Mouse (Mus musculus) monocyte, adult 5-6 weeks (primary cell): ENCODE results near the gene Riok2. TPM values are rescaled to one million over a fixed set of nuclear protein-coding genes. Genes with fewer than 3 reads are reported as not detected.
"Not testable (repeated sequence)": the region's sequence is repeated elsewhere in the genome, so short reads cannot be mapped to it uniquely, and the experiment has no call there.

Source experiments
- ATAC-seq: fragments of 153-309, 156-312 bp; replicated peaks from 2 replicates; pipeline ENCODE4 v1.8.0; 2017; ENCODE audit warnings: mild to moderate bottlenecking; ENCODE audit not compliant: low TSS enrichment, insufficient number of reproducible peaks, severe bottlenecking, poor library complexity, low FRiP score
- total RNA-seq: library from RNA; stranded (forward); fragments of 200-1000, 200-491, 200-594 nt; gene quantifications from 3 replicates; pipeline ENCODE4 v1.2.3, GENCODE M21; 2017

The Riok2 gene
- 18.5 to 39.8 TPM (median 21.4 TPM) in 3 replicates for total RNA-seq

DNA sequence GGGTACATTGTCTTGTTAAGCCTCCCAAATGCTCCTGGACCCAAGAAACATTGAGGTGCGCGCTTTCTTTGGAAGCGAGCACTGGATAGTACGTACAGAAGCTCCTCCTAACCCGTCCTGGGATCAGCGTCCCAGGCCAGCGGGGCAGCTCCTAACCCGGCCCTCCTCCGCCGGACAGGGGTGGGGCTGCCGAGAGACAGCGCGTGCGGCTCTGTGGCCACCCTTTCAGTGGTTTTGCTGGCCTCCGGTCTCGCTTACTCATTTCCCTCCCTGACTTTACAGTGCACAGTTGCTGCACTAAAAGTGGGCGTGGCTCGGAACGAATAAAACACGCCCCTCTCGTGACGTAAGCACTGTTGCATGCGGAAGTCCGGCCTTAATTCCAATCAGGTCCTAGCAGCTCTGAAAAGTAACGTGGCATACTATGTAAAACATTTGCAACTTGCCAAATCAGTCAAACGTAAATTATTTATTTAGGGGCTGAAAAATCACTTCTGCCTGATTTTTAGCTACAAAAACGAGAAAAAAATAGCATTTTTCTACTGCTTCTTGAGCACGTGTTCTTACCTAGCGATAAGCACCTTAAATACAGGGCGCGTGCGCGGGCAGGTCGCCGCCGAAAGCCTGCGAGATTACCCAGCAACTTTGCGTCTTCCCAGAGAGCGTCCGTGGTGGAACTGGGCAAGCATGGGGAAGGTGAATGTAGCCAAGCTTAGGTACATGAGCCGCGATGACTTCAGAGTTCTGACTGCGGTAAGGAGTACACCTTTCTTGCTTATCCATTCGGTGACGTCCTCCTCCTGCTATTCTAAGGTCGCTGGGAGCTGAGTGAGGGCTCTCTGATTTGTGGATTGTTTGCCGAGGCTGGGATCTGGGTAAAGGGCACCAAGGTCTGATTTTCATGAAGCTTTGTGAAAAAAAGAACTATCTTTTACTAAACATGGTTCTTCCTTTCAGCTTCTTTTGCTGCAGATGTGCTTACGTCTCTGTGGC is at the start of gene Riok2:
Gene Riok2, plus strand, starts transcription at position 392 of the 993 bp plus-strand sequence.
- peak; percentile 97 for ATAC-seq

- not testable (repeated sequence) for ATAC-seq
Observed at GRCm38 (mm10) chr17:17326022-17326421, 48.1 kb upstream of the Riok2 start.

DNA sequence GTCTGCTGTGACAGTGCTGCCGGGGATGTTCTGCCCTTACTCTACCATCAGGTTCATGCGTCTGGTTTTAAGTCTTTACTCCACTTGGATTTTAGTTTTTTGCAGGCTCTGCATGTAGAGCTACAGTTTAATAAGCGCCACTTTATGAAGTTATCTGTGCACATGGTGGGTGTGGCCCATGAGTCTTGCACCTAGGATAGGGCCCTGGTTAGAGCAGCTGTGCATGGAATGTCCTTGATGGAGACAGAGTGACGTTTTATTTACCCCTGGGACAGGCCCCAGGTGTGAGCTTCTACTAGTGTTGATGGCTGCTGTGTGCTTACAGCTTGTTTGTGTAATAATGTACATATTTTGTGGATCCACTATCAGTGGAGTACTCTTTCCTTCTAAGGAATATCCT is 47.5 kb upstream of the Riok2 start:
- no peak for ATAC-seq

DNA sequence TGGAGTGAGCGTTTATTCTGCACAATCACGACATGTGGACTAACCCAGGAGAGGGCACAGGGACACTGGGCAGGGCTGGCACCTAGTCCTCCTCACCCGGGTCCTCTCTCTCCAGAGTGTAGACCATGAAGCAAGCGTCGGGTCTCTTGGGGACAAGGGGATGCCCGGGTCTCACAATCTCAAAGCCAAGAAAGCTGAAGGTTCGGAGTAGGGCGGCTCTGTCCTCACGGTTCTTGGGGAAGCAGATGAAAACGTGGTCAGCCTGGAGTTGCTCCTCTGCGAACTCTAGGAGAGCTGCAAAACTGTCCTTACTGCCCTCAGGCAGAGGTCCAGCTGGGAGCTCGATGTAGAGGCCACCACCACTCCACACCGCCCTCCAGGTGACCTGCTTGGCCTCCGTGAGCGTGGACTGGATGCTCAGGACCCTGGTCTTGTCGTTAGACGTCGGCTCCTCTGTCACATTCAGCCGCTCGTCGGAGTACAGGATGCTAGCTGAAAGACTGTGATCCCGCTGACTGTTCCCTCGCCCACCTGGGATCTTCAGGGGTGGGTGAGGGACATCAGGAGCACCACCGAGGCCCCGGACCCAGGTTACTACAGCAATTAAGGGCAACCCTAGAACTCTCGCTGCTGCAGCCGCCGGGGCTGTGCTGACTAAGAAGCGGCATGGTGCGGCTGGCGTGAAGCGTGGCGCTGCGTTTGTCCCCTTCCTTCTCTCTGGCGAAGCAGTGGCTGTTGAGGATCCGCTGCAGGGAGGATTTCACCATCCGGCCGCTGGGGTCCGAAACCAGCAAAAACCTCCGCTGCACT is 28.5 kb upstream of the Riok2 start:
- peak; percentile 68 for ATAC-seq

DNA sequence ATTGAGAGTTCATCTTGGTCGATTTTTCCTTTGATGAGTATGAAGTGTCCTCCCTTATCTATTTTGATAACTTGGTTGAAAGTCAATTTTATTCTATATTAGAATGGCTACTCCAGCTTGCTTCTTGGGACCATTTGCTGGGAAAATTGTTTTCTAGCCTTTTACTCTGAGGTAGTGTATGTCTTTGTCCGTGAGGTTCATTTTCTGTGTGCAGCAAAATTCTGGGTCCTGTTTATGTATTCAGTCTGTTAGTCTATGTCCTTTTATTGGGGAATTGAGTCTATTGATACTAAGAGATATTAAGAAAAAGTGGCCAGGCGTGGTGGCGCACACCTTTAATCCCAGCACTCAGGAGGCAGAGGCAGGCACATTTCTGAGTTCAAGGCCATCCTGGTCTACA is 27.8 kb upstream of the Riok2 start:
- not testable (repeated sequence) for ATAC-seq

DNA sequence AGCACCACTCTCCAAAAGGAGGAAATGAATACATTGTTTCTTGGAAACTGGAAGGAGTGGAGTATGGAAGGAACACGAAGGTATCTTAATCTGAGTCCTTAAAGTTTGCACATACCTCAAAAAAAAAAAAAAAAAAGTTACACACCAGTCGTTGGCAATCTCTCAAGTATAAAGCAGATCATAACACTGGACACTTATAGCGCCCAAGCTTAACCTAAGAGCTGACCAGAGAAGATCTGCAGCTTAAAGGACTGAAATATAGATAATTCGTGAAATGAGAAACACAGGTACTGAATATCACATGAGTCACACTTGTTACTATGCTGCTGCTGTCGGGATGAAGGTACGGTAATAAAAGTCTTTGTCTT is 575 bp upstream of the Riok2 start:
- no peak for ATAC-seq

GRCm38 (mm10) chr17:17375581-17375980 is 1.5 kb downstream of the Riok2 start:
- ATAC-seq, result no peak

GRCm38 (mm10) chr17:17383703-17384102 is 9.6 kb downstream of the Riok2 start:
- no peak for ATAC-seq

GRCm38 (mm10) chr17:17384502-17384901 is 10.4 kb downstream of the Riok2 start:
- no peak for ATAC-seq

DNA sequence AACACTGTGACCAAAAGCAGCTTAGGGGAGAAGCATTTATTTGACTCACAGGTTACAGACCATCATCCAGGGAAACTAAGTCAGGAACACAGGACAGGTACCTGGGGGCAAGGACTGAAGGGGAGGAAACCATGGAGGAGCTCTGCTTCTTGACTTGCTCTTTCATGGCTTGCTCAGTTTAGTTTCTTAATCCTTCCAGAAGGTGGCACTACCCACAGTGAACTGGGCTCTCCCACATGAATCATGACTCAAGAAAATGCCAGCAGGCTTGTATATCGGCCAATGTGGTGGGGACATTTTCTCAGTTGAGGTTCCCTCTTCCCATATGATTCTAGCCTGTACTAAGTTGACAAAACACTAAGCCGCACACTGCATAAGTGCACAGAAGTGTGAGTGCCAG is 12.0 kb downstream of the Riok2 start:
- no peak for ATAC-seq

- no peak for ATAC-seq
Observed at GRCm38 (mm10) chr17:17391823-17392222, 17.7 kb downstream of the Riok2 start.

GRCm38 (mm10) chr17:17392863-17393262 is 18.8 kb downstream of the Riok2 start:
- ATAC-seq, result no peak

DNA sequence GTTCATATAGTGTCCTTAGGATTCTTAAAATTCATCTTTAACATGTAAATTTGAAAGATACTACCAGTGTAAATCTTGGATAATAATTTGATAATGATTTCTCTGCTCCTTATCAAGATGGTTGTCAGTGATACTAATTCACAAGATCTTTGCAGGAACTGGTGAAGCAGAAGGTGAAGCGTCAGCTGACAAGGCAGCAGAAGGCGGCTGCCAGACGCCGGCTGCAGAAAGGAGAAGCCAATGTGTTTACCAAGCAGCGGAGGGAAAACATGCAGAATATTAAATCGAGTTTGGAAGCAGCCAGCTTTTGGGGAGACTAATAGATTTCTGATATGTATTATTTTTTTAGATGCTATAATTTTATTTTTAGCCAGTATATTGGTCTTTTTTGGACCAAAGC is 19.2 kb downstream of the Riok2 start:
- no peak for ATAC-seq

- ATAC-seq, result peak; percentile 78
Observed at GRCm38 (mm10) chr17:17394336-17394735, 20.2 kb downstream of the Riok2 start.

- no peak for ATAC-seq
Observed at GRCm38 (mm10) chr17:17396869-17397268, 22.8 kb downstream of the Riok2 start.

DNA sequence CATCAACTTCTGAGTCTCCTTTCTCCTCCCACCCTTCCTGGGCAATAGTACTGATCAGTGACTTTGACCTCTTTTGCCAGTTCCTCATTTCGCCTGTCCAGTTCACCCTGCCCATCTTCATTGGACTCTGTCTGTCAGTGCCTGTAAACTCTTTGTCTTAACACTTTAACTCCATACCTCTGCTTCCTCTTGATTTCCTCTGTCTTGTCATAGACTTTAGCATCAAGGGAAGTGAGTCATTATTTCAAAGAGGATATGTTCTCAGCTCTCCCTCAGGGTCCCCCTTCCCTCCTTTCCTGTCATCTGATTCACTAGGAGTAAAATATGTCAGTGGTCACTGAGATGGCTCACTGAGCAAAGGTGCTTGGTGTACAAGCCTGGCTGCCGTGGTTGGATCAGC is 24.6 kb downstream of the Riok2 start:
- ATAC-seq, result 0 out of 2 replicates have a peak, but pooled peaks have one; percentile 23

GRCm38 (mm10) chr17:17402222-17403004 is 28.3 kb downstream of the Riok2 start, which contains the start of gene Lix1:
Gene Lix1 (plus strand): TSS chr17:17402672.
- ATAC-seq, result no peak

- ATAC-seq, result no peak
Observed at GRCm38 (mm10) chr17:17403038-17403437, 28.9 kb downstream of the Riok2 start.
